Mouse (Mus musculus): ENCODE measurements at regions not wholly inside any gene's neighbourhood (a gene's known extent, or its start where the extent isn't known, plus 50 kb on each side); places are given as distances from the start of the nearest gene placed in this dataset.

DNA sequence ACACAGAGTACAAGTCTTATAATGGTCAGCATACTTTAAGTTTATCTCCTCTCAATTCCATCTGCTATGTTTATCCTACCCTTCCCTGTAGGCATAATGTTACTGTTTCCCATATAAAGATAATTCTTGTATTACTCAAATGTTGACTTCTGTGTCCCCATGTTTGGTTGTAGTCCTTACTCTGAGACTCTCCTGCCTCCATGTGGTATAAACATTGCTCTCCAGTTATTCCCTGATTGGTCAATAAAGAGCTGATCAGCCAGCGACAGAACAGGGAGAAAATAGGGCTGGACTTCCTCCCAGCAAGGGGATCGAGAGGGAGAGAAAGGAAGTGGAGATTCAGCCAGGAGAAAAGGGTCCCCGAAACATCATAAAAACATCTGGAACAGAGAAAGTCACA lies 150.4 kb downstream of the Dusp6 start:
- H3K4me2 ChIP-seq (replicated peaks; ENCODE audit: low read depth, low read length): no peak overlapping the region
- no peaks in the 10 kb centered on the region for H3K9me3 ChIP-seq (ENCODE audit: control insufficient read depth, low read length)
- no peaks in the 10 kb centered on the region for H3K36me3 ChIP-seq (ENCODE audit: control insufficient read depth, insufficient read depth, low read length)
- no peak overlapping the region for H3K4me3 ChIP-seq (ENCODE audit: low read length)
- H3K9ac ChIP-seq (ENCODE audit: low read depth, low read length): no peak overlapping the region
- no peaks in the 10 kb centered on the region for H3K4me1 ChIP-seq (ENCODE audit: control insufficient read depth, insufficient read depth, low read length)
- ATAC-seq (ENCODE audit: low FRiP score, low TSS enrichment): no peak
- H3K27me3 ChIP-seq (ENCODE audit: control insufficient read depth, insufficient read depth, low read length): no peaks in the 10 kb centered on the region
- H3K27ac ChIP-seq (ENCODE audit: low read depth, low read length): no peak overlapping the region
- 85% methylated on average over 3 of the region's 3 CpGs for WGBS

DNA sequence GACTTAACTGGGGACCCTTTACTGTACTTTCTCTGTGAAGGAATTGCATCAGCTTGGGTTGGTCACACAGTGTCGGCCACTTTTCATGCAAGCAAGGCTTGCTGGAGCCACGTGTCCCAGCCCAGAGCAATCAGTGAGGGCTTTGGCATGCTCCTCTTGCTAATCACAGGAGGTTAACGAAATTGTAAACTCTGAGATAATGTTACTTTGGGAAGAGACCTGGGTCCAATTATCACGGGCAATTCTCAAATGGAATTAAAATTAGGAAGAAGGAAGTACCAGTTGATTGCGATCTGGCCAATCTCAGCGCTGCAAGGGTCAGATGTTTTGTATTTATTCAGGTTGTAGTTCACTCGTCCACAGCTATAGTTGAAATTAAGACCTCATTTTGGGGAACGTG lies 153.2 kb downstream of the Dusp6 start:
- Histone ChIP-seq H3K4me1 (ENCODE audit: control insufficient read depth, insufficient read depth, low read length) (no peaks in the 10 kb centered on the region), H3K27ac (ENCODE audit: low read depth, low read length) (no peak overlapping the region), H3K4me3 (ENCODE audit: low read length) (no peak overlapping the region), H3K27me3 (ENCODE audit: control insufficient read depth, insufficient read depth, low read length) (no peaks in the 10 kb centered on the region), H3K4me2 (replicated peaks; ENCODE audit: low read depth, low read length) (no peak overlapping the region), H3K9me3 (ENCODE audit: control insufficient read depth, low read length) (no peaks in the 10 kb centered on the region), H3K9ac (ENCODE audit: low read depth, low read length) (no peak overlapping the region), H3K36me3 (ENCODE audit: control insufficient read depth, insufficient read depth, low read length) (no peaks in the 10 kb centered on the region)
- 56% methylated on average over 8 of the region's 8 CpGs for WGBS
- no peak for ATAC-seq (ENCODE audit: low FRiP score, low TSS enrichment)

DNA sequence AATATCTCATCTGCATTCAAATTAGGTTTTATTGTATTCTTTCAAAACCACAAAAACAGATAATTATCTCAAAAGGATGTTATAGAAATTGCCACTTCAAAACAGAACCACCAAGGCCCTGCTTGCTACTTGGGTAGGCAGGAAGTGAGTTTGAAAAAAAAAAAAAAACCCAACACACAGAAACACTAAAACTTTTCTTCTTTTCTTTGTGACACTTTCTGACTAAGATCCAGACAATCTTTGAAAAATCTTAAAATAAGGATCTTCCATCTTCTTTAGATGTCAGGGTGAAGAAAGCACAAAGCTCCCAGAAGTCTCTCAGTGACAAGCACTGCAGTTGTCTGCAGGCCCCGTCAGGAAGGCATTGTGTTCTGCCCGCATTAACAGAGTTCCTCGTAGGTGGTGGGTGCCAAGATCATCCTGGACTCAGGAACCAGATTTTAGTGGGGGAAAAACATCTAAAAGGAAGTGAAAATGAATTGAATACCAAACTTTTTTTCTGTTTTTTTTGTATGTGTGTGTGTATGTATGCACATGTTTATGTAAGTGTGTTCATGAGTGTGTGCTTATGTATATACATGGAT lies 154.0 kb downstream of the Dusp6 start:
- no peak overlapping the region for H3K27ac ChIP-seq (ENCODE audit: low read depth, low read length)
- H3K4me1 ChIP-seq (ENCODE audit: control insufficient read depth, insufficient read depth, low read length): no peaks in the 10 kb centered on the region
- ATAC-seq (ENCODE audit: low FRiP score, low TSS enrichment): no peak
- no peak overlapping the region for H3K4me2 ChIP-seq (replicated peaks; ENCODE audit: low read depth, low read length)
- 71% methylated on average over 3 of the region's 3 CpGs for whole genome bisulfite sequencing
- H3K9me3 ChIP-seq (ENCODE audit: control insufficient read depth, low read length): no peaks in the 10 kb centered on the region
- H3K9ac ChIP-seq (ENCODE audit: low read depth, low read length): no peak overlapping the region
- no peaks in the 10 kb centered on the region for H3K36me3 ChIP-seq (ENCODE audit: control insufficient read depth, insufficient read depth, low read length)
- H3K27me3 ChIP-seq (ENCODE audit: control insufficient read depth, insufficient read depth, low read length): no peaks in the 10 kb centered on the region
- H3K4me3 ChIP-seq (ENCODE audit: low read length): no peak overlapping the region

DNA sequence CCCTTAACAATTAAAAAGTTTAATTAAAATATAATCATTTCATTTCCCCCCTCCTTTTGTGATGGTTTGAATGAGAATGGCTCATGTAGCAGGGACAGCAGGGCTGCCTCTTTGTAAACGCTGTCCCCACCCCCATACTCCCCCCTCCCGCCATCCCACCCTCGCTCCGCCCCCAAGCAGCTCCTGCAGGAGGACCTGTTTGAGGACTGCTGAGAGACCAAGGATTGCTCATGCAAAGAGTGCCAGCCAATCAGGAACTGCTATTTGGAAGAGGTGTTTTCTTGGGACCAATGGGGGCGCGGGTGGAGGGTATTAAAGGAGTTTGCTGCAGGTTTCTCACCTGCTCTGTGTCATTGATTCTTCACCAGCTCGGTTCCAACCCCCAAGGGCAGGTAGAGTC lies 154.6 kb downstream of the Dusp6 start:
- H3K27me3 ChIP-seq (ENCODE audit: control insufficient read depth, insufficient read depth, low read length): no peaks in the 10 kb centered on the region
- ATAC-seq (ENCODE audit: low FRiP score, low TSS enrichment): no peak
- no peak overlapping the region for H3K27ac ChIP-seq (ENCODE audit: low read depth, low read length)
- H3K36me3 ChIP-seq (ENCODE audit: control insufficient read depth, insufficient read depth, low read length): no peaks in the 10 kb centered on the region
- no peak overlapping the region for H3K4me3 ChIP-seq (ENCODE audit: low read length)
- no peak overlapping the region for H3K9ac ChIP-seq (ENCODE audit: low read depth, low read length)
- no peaks in the 10 kb centered on the region for H3K9me3 ChIP-seq (ENCODE audit: control insufficient read depth, low read length)
- WGBS: 63% methylated on average over 7 of the region's 7 CpGs
- H3K4me2 ChIP-seq (replicated peaks; ENCODE audit: low read depth, low read length): no peak overlapping the region
- H3K4me1 ChIP-seq (ENCODE audit: control insufficient read depth, insufficient read depth, low read length): no peaks in the 10 kb centered on the region

DNA sequence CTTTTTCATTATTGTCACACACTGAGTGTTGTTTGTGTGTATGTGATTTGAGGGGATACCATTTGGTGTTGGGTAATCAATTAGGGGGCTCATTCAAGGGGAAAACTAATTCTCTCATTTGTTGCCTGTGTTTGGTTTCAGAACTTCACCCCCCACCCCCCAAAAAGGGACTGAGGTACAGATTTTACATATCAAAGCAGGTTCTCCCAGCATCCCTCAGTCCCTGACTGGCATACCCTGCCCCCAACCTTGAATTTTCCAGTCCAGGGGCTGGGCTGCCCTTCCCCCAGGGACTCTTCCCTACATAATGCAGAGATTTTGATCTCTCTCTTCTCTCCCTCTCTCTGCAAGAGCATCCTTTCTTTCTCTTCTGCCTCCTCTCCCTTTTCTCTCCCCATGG lies 155.5 kb downstream of the Dusp6 start:
- no peak for ATAC-seq (ENCODE audit: low FRiP score, low TSS enrichment)
- Histone ChIP-seq H3K4me3 (ENCODE audit: low read length) (no peak overlapping the region), H3K27me3 (ENCODE audit: control insufficient read depth, insufficient read depth, low read length) (no peaks in the 10 kb centered on the region), H3K9me3 (ENCODE audit: control insufficient read depth, low read length) (no peaks in the 10 kb centered on the region), H3K27ac (ENCODE audit: low read depth, low read length) (no peak overlapping the region), H3K9ac (ENCODE audit: low read depth, low read length) (no peak overlapping the region), H3K4me2 (replicated peaks; ENCODE audit: low read depth, low read length) (no peak overlapping the region), H3K4me1 (ENCODE audit: control insufficient read depth, insufficient read depth, low read length) (no peaks in the 10 kb centered on the region), H3K36me3 (ENCODE audit: control insufficient read depth, insufficient read depth, low read length) (no peaks in the 10 kb centered on the region)

DNA sequence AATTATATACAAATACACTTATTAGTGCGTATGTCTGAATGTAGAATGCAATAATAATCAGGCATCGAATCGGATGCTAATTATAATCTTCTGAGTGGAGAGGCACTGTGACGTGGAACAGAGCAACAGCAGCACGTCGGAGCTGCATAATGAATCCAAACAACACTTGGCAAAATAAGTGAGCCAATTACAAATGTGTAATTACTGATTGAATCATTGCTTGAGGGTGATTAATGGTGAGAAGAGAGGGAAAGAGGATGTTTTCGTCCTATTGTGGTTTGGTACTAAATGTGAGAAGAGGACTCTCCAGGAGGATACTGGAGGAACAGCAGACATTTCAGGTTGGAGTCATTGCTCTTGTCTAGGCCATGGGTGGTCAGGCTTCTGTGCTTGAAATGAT lies 156.5 kb downstream of the Dusp6 start:
- Histone ChIP-seq H3K4me2 (replicated peaks; ENCODE audit: low read depth, low read length) (no peak overlapping the region), H3K4me1 (ENCODE audit: control insufficient read depth, insufficient read depth, low read length) (no peaks in the 10 kb centered on the region), H3K27me3 (ENCODE audit: control insufficient read depth, insufficient read depth, low read length) (no peaks in the 10 kb centered on the region), H3K4me3 (ENCODE audit: low read length) (no peak overlapping the region), H3K27ac (ENCODE audit: low read depth, low read length) (no peak overlapping the region), H3K9me3 (ENCODE audit: control insufficient read depth, low read length) (no peaks in the 10 kb centered on the region), H3K9ac (ENCODE audit: low read depth, low read length) (no peak overlapping the region), H3K36me3 (ENCODE audit: control insufficient read depth, insufficient read depth, low read length) (no peaks in the 10 kb centered on the region)
- ATAC-seq (ENCODE audit: low FRiP score, low TSS enrichment): no peak
- WGBS: 84% methylated on average over 7 of the region's 7 CpGs

DNA sequence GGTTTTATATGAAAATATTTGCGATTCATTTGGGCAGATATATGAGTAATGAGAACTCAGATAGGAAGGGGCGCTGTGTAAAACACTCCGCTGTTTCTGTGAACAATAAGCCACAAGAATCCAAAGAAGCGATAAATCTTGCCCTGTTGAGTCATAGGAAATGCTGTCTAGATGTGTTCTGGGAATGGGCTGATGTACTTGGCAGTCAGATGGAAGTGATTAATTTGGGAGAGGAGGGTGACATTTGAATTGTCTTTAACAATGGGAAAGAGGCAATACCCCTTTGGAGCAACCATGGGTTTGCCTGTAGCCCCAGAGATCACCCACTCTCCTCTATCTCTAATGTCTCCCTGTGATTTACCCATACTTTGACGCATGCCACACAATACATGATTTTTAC lies 160.4 kb downstream of the Dusp6 start:
- H3K4me2 ChIP-seq (replicated peaks; ENCODE audit: low read depth, low read length): no peak overlapping the region
- WGBS: 80% methylated on average over 5 of the region's 5 CpGs
- H3K27me3 ChIP-seq (ENCODE audit: control insufficient read depth, insufficient read depth, low read length): no peaks in the 10 kb centered on the region
- ATAC-seq (ENCODE audit: low FRiP score, low TSS enrichment): no peak
- no peaks in the 10 kb centered on the region for H3K9me3 ChIP-seq (ENCODE audit: control insufficient read depth, low read length)
- no peak overlapping the region for H3K9ac ChIP-seq (ENCODE audit: low read depth, low read length)
- H3K4me1 ChIP-seq (ENCODE audit: control insufficient read depth, insufficient read depth, low read length): no peaks in the 10 kb centered on the region
- H3K27ac ChIP-seq (ENCODE audit: low read depth, low read length): no peak overlapping the region
- H3K4me3 ChIP-seq (ENCODE audit: low read length): no peak overlapping the region
- no peaks in the 10 kb centered on the region for H3K36me3 ChIP-seq (ENCODE audit: control insufficient read depth, insufficient read depth, low read length)

DNA sequence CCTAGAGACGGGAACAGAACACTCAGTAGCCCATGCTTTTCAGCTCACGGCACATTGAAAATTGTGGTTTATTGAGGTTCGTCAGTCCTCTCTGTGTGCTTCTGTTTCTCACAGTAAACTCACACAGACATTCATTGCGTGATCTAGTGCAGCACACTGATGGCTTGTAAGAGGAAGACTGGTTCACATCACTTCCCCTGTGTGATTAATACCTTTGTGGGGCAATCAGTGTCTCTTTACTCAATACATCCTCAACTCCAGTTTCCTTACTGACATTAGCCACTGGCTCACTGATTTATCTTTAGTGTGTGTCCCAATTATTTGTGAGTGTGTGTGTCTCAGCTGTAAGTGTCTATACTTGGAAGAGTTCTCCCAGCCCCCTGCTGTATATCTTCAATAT lies 162.2 kb downstream of the Dusp6 start:
- Histone ChIP-seq H3K27ac (ENCODE audit: low read depth, low read length) (no peak overlapping the region), H3K9me3 (ENCODE audit: control insufficient read depth, low read length) (no peaks in the 10 kb centered on the region), H3K9ac (ENCODE audit: low read depth, low read length) (no peak overlapping the region), H3K4me1 (ENCODE audit: control insufficient read depth, insufficient read depth, low read length) (no peaks in the 10 kb centered on the region), H3K4me3 (ENCODE audit: low read length) (no peak overlapping the region), H3K27me3 (ENCODE audit: control insufficient read depth, insufficient read depth, low read length) (no peaks in the 10 kb centered on the region), H3K36me3 (ENCODE audit: control insufficient read depth, insufficient read depth, low read length) (no peaks in the 10 kb centered on the region), H3K4me2 (replicated peaks; ENCODE audit: low read depth, low read length) (no peak overlapping the region)
- 74% methylated on average over 4 of the region's 4 CpGs for WGBS
- ATAC-seq (ENCODE audit: low FRiP score, low TSS enrichment): no peak

DNA sequence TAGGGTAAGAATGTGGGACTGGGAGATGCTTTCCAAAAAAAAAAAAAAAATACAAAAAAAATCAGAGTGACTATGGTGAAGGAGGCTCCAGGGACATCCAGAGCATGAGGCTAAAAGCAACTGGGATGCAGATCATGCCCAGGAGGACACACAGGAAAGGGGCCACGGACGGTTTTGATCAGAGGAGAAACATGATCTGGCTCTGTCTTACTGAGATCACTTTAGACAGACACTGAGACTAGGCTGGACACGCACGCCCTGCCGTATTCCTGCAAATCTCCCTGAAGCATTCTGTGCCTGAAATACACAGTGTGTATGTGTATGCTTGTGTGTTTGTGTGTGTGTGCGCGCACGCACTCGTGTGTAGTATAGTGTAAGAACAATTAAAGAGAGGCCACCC lies 167.1 kb downstream of the Dusp6 start:
- H3K4me3 ChIP-seq (ENCODE audit: low read length): no peak overlapping the region
- H3K27ac ChIP-seq (ENCODE audit: low read depth, low read length): no peak overlapping the region
- H3K9me3 ChIP-seq (ENCODE audit: control insufficient read depth, low read length): 0 out of 2 replicates have a peak, but pooled peaks cover 3% of the 10 kb centered on the region
- H3K4me1 ChIP-seq (ENCODE audit: control insufficient read depth, insufficient read depth, low read length): no peaks in the 10 kb centered on the region
- no peaks in the 10 kb centered on the region for H3K27me3 ChIP-seq (ENCODE audit: control insufficient read depth, insufficient read depth, low read length)
- WGBS: 55% methylated on average over 9 of the region's 9 CpGs
- H3K36me3 ChIP-seq (ENCODE audit: control insufficient read depth, insufficient read depth, low read length): no peaks in the 10 kb centered on the region
- H3K9ac ChIP-seq (ENCODE audit: low read depth, low read length): no peak overlapping the region
- no peak overlapping the region for H3K4me2 ChIP-seq (replicated peaks; ENCODE audit: low read depth, low read length)
- ATAC-seq (ENCODE audit: low FRiP score, low TSS enrichment): no peak
